Mouse (Mus musculus) megakaryocyte progenitor cell, adult 5-6 weeks (primary cell): ENCODE data around the gene Spatc1l. TPM values are rescaled to one million over a fixed set of nuclear protein-coding genes. Genes with fewer than 3 reads are reported as not detected.

Experiments used
- ATAC-seq: replicated peaks from 2 replicates; pipeline ENCODE4 v1.8.0; 2016; ENCODE audit warnings: mild to moderate bottlenecking, moderate TSS enrichment, inconsistent platforms; ENCODE audit not compliant: poor library complexity
- total RNA-seq, 2 experiments: library from RNA; stranded (forward) in 1 of 2; stranded (reverse) in 1 of 2; fragments of 157-497, 149-512 nt in 1 of 2; fragments of 200-1000 nt in 1 of 2; gene quantifications; 2 replicates each; pipeline versions ENCODE4 v1.2.3 to v1.2.4; 2015 to 2017

The Spatc1l gene
- total RNA-seq, 2 experiments from 2014 or later, result not detected

- no peak for ATAC-seq
Observed at GRCm38 (mm10) chr10:76590197-76590596, 28.1 kb downstream of the Spatc1l start.

- ATAC-seq, result no peak
Observed at GRCm38 (mm10) chr10:76596338-76596737, 34.3 kb downstream of the Spatc1l start.

GRCm38 (mm10) chr10:76602690-76603089 is 40.6 kb downstream of the Spatc1l start:
- ATAC-seq, result peak; percentile 88

GRCm38 (mm10) chr10:76612473-76612872 is 50.4 kb downstream of the Spatc1l start:
- no peak for ATAC-seq

Other genes starting within 250 kb of the Spatc1l start
- 1.2 and 1.3 TPM in 2 replicates for gene Dip2a, start 217.0 kb upstream of the Spatc1l start, total RNA-seq (2015)
- 1.4 and 2.9 TPM in 2 replicates for gene Dip2a, start 217.0 kb upstream of the Spatc1l start, total RNA-seq (2017)
- not detected in 2 replicates for gene AC141477.1, start 121.8 kb upstream of the Spatc1l start, total RNA-seq (2015)
- 20.5 and 61.6 TPM in 2 replicates for gene AC141477.1, start 121.8 kb upstream of the Spatc1l start, total RNA-seq (2017)
- 35.8 and 40.5 TPM in 2 replicates for gene Pcnt, start 119.5 kb upstream of the Spatc1l start, total RNA-seq (2015)
- gene Pcnt, start 119.5 kb upstream of the Spatc1l start, total RNA-seq (2017), result 57.7 and 64.8 TPM in 2 replicates
- gene 2610028H24Rik, start 113.2 kb upstream of the Spatc1l start, total RNA-seq (2015), result not detected in 2 replicates
- gene 2610028H24Rik, start 113.2 kb upstream of the Spatc1l start, total RNA-seq (2017), result not detected in 2 replicates
- 84.5 and 91.4 TPM in 2 replicates for gene Mcm3ap, start 93.3 kb upstream of the Spatc1l start, total RNA-seq (2015)
- gene Mcm3ap, start 93.3 kb upstream of the Spatc1l start, total RNA-seq (2017), result 68.3 and 85.3 TPM in 2 replicates
- 2.1 and 2.3 TPM in 2 replicates for gene Ybey, start 93.2 kb upstream of the Spatc1l start, total RNA-seq (2015)
- 3.8 and 4.2 TPM in 2 replicates for gene Ybey, start 93.2 kb upstream of the Spatc1l start, total RNA-seq (2017)
- 0.61 and 2.4 TPM in 2 replicates for gene Lss, start 30.7 kb upstream of the Spatc1l start, total RNA-seq (2015)
- 3.1 and 4.4 TPM in 2 replicates for gene Lss, start 30.7 kb upstream of the Spatc1l start, total RNA-seq (2017)
- gene Ftcd, start 13.4 kb downstream of the Spatc1l start, total RNA-seq (2015), result not detected in 2 replicates
- not detected in 2 replicates for gene Ftcd, start 13.4 kb downstream of the Spatc1l start, total RNA-seq (2017)
- not detected in 2 replicates for gene Col6a2, start 61.4 kb downstream of the Spatc1l start, total RNA-seq (2015)
- gene Col6a2, start 61.4 kb downstream of the Spatc1l start, total RNA-seq (2017), result not detected in 2 replicates
- not detected in 2 replicates for gene Col6a1, start 163.9 kb downstream of the Spatc1l start, total RNA-seq (2015)
- 0.27 TPM in 1 of 2 replicates, not detected in the other for gene Col6a1, start 163.9 kb downstream of the Spatc1l start, total RNA-seq (2017)